Mouse (Mus musculus) liver, adult 2 months (tissue): ENCODE measurements at regions not wholly inside any gene's neighbourhood (a gene's known extent, or its start where the extent isn't known, plus 50 kb on each side); places are given as distances from the start of the nearest gene placed in this dataset.

Experiments used
- CTCF ChIP-seq: fragments of 200-500 bp; IDR thresholded peaks from 2 replicates; pipeline ENCODE4 v1.5.1; 2011; ENCODE audit warnings: low read depth, low read length, control low read depth
- POLR2A ChIP-seq: fragments of 200-500 bp; IDR thresholded peaks from 2 replicates; pipeline ENCODE4 v1.6.1; 2011; ENCODE audit warnings: low read length, control low read depth; ENCODE audit not compliant: insufficient read depth; ENCODE audit errors: extremely low read depth

GRCm38 (mm10) chr11:56925368-56925896 lies 85.8 kb upstream of the Gria1 start:
- TF ChIP-seq CTCF (no peak), POLR2A (no peak)
